ENCODE assay signal across 23 mouse cellular contexts in the genomic region with DNA sequence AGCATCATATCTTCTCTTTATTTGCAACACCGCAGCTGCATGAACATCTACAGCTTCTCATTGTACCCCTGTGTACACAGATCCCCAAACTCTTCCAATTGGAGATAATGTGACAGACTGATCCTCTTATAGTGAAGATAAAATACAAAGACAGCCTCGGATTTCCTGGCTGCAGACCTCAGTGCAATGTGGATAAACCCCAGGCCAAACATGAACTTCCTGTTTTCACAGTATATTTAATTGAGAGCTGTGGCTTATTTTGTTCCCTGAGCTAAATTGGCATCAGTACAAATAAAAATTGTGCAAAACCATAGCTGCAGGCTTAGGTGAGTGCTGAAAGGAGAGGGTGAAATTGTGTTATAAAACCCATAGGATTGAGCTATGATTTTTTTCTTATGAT.
"Had no signal": no experiment of that assay in that cellular context is flagged by ENCODE, and none has a peak within 500 bp of the region (broad histone marks: within the 10 kb centered on the region; RNA-seq: fewer than 3 reads in every experiment).

No protein-coding gene starts in this region.

- H3K27me3 ChIP-seq: kidney, embryonic 15.5 days; limb, embryonic 13.5 days; liver, embryonic 12.5 days; liver, embryonic 15.5 days; midbrain, embryonic 12.5 days; neural tube, embryonic 13.5 days had no signal

- H3K4me1 ChIP-seq: limb, embryonic 10.5 days; liver, embryonic 12.5 days; liver, embryonic 15.5 days had no signal

- H3K9me3 ChIP-seq: kidney, embryonic 15.5 days; limb, embryonic 10.5 days; limb, embryonic 13.5 days; liver, embryonic 12.5 days; liver, embryonic 15.5 days; midbrain, embryonic 12.5 days; neural tube, embryonic 13.5 days had no signal

- DNase-seq: kidney, adult 18-20 months; kidney, postnatal 14 days; layer of hippocampus, adult 9-11 months; liver; lung, adult 18-20 months; lung, postnatal 4 days; right cerebral cortex, postnatal 25 days; spleen, adult 18-20 months; thymus, adult 2 months; thymus, postnatal 14 days; thymus, postnatal 4 days had no signal

- H3K4me2 ChIP-seq: kidney, embryonic 15.5 days; limb, embryonic 13.5 days; liver, embryonic 12.5 days; liver, embryonic 15.5 days; midbrain, embryonic 12.5 days; neural tube, embryonic 13.5 days had no signal

- H3K4me3 ChIP-seq: kidney, embryonic 15.5 days; layer of hippocampus, adult 2 months; limb, embryonic 10.5 days; limb, embryonic 13.5 days; liver, embryonic 12.5 days; liver, embryonic 15.5 days; midbrain, embryonic 12.5 days; myocyte; neural tube, embryonic 13.5 days had no signal

- H3K36me3 ChIP-seq: kidney, embryonic 15.5 days; limb, embryonic 10.5 days; limb, embryonic 13.5 days; liver, embryonic 12.5 days; liver, embryonic 15.5 days; midbrain, embryonic 12.5 days; neural tube, embryonic 13.5 days had no signal

- ATAC-seq: intestine, embryonic 16.5 days; liver, embryonic 12.5 days; midbrain, embryonic 16.5 days had no signal

- H3K9ac ChIP-seq: kidney, embryonic 15.5 days; limb, embryonic 13.5 days; liver, embryonic 12.5 days; liver, embryonic 15.5 days; midbrain, embryonic 12.5 days; neural tube, embryonic 13.5 days had no signal

- H3K27ac ChIP-seq: kidney, embryonic 15.5 days; layer of hippocampus, adult 2 months; limb, embryonic 10.5 days; limb, embryonic 13.5 days; liver, embryonic 12.5 days; liver, embryonic 15.5 days; midbrain, embryonic 12.5 days; neural tube, embryonic 13.5 days; stomach, postnatal 0 days had no signal
